Mouse (Mus musculus): Measurements from ENCODE around the gene Wdr17.

Wdr17 gene

GRCm38 (mm10) chr8:54886987-54887785, at the start of gene Wdr17:
Wdr17 (minus strand) TSS chr8:54887184.
- no peak for DNase-seq (ENCODE audit: low read depth)

GRCm38 (mm10) chr8:54932306-54932705, 45.3 kb upstream of the Wdr17 start:
- DNase-seq (ENCODE audit: low read depth) = no peak

- DNase-seq (ENCODE audit: low read depth) = no peak
Measured at GRCm38 (mm10) chr8:54924936-54925335, 38.0 kb upstream of the Wdr17 start.

DNA sequence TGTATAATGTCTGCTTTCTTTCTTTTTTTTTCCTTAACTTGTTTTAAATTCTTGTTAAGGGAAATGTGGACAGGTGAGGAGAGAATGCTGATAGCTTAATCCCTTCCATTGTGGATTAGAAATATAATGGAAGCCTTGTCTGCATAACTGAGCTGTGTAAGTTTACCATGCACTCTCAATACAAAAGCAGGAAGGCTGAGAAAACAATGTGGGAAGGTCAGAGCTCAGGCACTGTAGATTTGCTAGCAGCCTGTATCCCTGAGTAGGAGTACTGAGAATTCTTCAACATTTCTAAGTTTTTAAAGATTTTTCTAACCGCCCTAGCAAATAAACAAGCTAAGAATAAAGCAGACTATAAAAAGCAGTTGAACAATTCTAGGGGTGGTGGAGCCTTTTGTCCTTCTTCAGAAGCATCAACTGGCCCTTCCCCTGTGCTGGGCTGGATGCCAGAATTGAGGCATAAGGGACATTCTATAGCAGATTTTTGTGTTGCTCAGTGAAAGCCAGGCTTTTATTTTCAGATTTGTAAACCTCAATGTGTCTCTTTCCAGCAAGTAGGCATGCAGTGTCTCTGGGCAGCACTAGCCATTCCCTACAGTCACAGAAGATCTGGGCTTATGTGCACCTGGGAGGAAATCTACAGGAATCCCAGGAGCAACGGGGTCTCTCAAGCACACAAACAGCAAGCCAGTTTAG, 35.3 kb upstream of the Wdr17 start:
- no peak for DNase-seq (ENCODE audit: low read depth)

DNA sequence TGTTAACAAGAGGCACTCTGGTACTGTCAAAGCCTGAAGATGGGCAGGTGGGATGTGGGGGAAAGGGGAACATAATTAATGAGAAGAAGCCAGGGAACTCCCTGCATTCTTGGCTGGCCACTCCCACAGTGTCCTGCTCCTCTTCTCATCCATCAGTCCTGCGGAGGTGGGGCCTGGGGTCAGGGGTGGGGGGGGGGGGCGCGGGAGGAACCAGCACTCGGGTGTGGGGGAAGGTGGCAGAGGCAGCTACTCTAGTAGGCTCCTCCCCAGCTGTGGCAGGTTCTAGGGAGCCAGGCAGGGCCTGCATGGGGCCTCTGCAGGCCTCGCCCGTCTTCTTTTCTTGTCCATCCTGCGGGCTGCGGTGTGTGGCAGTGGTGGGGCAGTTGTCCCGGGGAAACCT, 30.7 kb upstream of the Wdr17 start:
- DNase-seq (ENCODE audit: low read depth) = no peak

DNA sequence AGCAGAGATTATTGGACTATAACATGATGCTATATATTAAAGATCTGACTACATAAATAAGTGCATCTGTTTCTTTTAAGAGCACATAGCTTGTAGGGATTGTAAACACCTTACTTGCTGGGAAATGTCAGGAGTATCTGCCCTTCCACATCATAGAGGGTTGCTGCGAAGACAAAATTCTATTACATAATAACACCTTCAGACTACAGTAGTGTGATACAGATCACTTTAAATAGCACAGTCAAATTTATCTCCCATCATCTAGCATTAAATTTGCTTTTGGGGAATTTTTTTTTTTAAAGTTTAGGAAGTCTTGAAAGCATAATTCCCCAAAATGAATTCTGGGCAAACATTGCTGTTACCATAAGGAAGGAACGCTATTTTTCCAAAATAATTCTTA, 25.9 kb upstream of the Wdr17 start:
- DNase-seq (ENCODE audit: low read depth) = no peak

DNA sequence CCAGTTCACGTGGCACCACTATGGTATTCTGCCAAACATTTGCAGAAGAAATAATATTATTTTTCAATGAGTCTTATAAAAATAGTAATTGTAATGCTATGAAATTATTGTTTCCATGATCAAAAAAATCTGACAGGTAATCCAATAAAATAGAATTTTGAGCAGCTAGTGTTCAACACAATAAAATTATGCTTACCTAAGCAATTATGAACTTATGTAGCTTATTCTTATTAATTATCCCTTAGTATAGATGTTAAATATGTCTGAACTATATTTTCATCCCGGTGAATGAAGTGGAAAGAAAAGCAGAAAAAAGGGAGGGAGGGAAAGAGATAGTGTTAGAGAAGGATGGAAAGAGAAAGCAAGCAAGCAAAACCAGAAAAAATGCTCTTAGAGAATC, 12.5 kb upstream of the Wdr17 start:
- DNase-seq (ENCODE audit: low read depth) = no peak

GRCm38 (mm10) chr8:54894637-54895322, 7.8 kb upstream of the Wdr17 start:
- no peak for DNase-seq (ENCODE audit: low read depth)

- no peak for DNase-seq (ENCODE audit: low read depth)
Measured at GRCm38 (mm10) chr8:54894180-54894579, 7.2 kb upstream of the Wdr17 start.

DNA sequence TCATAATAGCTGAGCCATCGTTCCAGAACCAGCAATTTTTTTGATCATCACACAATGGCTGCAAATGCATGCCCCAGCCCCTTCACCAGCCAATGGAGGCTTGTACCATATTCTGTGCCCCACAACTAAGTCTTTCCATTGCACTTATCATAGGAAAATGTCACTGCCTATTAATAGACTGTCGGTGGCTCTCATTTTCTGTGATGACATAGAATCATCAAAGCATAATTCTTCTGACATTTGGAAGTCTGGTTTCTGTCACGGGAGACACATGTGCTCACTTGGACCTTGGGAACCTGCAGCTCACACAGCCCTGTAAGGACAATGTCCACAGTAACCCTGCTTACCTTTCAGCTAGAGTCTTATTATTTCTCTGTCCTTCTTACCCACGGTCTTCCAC, 424 bp downstream of the Wdr17 start:
- DNase-seq (ENCODE audit: low read depth) = no peak

DNA sequence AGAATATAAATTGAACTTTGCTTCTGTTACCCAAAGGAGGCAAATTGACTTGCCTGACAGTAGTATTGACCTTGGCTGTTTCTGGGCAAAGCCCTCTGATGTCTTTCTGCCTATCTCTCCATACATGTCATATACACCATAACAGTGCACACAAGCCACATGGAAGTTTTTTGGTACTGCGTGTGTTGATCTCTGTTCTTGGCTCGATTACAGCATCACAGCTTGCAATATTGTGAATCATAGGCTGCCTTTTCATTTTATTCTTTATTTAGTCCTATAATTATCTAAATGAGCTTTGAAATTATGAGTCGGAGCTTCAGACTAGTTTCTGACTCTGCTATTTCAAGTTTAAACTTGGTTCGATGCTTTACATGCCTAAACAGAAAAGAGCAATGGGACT, 10.5 kb downstream of the Wdr17 start:
- DNase-seq (ENCODE audit: low read depth) = no peak

- no peak for DNase-seq (ENCODE audit: low read depth)
Measured at GRCm38 (mm10) chr8:54864761-54865064, 22.3 kb downstream of the Wdr17 start.

GRCm38 (mm10) chr8:54864038-54864760, 22.8 kb downstream of the Wdr17 start:
- no peak for DNase-seq (ENCODE audit: low read depth)

- no peak for DNase-seq (ENCODE audit: low read depth)
Measured at GRCm38 (mm10) chr8:54836029-54836959, 50.7 kb downstream of the Wdr17 start.

DNA sequence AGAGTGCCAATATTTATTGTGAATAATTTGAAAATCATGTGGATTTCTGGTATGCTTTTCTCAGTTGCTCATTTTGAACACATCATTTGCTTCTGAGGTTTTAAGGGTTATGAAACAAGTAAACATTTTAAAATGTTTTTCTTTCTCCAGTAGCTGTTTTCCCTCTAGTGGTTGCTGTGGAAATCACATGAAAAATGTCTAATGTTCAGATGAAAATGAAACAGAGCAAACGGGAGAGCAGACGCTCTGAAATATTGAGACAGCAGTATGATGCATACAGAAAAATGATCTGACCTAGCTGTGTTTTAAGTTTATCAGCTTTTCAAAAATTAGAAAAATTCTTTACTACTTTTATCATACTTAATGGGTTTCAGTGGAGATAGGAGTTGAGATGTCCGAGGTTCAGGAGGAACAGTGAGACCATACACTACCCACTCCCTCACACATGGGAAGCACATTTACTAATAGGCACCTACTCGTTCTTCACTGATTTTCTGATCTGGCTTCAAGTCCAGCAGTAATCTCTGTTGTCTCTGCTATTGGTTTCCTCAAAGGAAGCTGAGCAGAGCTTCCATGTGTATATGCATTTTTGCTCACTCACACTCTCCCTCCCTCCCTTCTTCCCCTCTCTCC, 57.1 kb downstream of the Wdr17 start:
- no peak for DNase-seq (ENCODE audit: low read depth)

- DNase-seq (ENCODE audit: low read depth) = no peak
Measured at GRCm38 (mm10) chr8:54827974-54828373, 59.0 kb downstream of the Wdr17 start.

DNA sequence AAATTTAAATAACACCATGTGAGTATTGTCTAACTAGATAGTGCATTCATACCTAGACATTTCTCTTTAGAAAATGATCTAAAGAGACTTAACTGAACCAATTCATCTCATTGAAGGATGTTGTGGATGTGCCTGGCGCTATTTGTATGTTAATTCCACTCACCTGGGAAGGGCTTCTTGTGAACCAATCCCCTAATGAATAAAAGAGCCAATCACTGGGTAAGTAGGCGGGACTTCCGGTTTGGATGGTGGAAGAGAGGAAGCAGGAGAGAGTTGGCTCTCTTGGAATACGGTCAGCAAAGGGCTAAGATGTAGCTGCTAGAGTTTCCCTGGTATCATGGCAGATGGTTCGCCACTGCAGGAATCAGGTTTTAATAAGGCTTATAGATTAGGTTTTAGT, 64.0 kb downstream of the Wdr17 start:
- DNase-seq (ENCODE audit: low read depth) = no peak

DNA sequence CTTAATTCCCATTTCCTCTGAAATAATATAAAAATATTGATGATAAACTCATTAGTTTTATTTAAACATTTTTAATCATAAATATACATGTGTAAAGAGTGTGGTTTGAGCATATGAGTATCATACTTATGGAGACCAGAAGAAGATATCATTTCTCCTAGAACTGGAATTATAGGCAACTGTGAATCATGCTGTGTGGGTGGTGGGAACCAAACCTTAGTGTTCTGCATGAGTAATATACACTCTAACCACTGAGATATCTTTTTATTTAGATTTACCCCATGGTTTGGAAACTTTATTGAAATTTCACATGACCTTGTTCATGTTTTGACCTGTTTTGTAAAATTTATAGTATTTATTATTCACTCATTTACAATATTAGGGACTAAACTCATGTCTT, 68.3 kb downstream of the Wdr17 start:
- DNase-seq (ENCODE audit: low read depth) = no peak

- DNase-seq (ENCODE audit: low read depth) = no peak
Measured at GRCm38 (mm10) chr8:54808217-54808616, 78.8 kb downstream of the Wdr17 start.

- no peak for DNase-seq (ENCODE audit: low read depth)
Measured at GRCm38 (mm10) chr8:54806173-54806572, 80.8 kb downstream of the Wdr17 start.

- DNase-seq (ENCODE audit: low read depth) = no peak
Measured at GRCm38 (mm10) chr8:54792699-54793061, 94.3 kb downstream of the Wdr17 start.
